Mouse (Mus musculus): ENCODE results near the gene Galns. TPM values are rescaled to one million over a fixed set of nuclear protein-coding genes. Genes with fewer than 3 reads are reported as not detected.

Gene Galns
- polyA plus RNA-seq, 1 experiment from 2014 or later, result 8.2 TPM

DNA sequence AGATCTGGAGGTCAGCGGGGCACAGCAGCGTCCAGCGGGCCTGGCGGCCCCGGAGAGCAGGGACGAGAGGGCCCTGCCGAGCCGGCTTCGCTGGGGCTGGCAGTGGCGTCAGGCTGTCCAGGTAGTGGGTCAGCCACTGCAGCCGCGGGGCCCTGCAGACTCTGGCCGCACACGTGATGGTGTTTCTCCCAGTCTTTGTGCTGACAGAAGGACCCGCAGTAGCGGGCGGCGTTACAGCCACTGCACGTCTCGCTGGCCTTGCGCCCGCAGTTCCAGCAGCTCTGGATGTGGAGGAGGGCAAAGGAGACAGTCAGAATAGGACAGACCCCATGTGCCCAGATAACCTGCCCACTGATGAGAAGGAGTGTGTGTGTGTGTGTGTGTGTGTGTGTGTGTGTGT is 19.4 kb upstream of the Galns start:
- no peaks in the 10 kb centered on the region for H3K36me3 ChIP-seq (ENCODE audit: control insufficient read depth, insufficient read depth, low read length)
- H3K9ac ChIP-seq (ENCODE audit: low read length), result no peak overlapping the region
- H3K9me3 ChIP-seq (ENCODE audit: control insufficient read depth, low read length), result no peaks in the 10 kb centered on the region
- 59% methylated on average over 22 of the region's 22 CpGs for WGBS
- H3K27me3 ChIP-seq (ENCODE audit: control insufficient read depth, insufficient read depth, low read length), result no peaks in the 10 kb centered on the region
- ATAC-seq (ENCODE audit: low FRiP score, low TSS enrichment), result no peak
- no peak overlapping the region for H3K4me3 ChIP-seq (ENCODE audit: low read depth, low read length)
- H3K4me2 ChIP-seq (replicated peaks; ENCODE audit: low read depth), result no peak overlapping the region
- no peak for DNase-seq (ENCODE audit: low spot score)
- no peaks in the 10 kb centered on the region for H3K4me1 ChIP-seq (replicated peaks; ENCODE audit: control insufficient read depth, insufficient read depth)
- no peak overlapping the region for H3K27ac ChIP-seq (replicated peaks)
- TF ChIP-seq EP300 (optimal IDR thresholded peaks at IDR 0.05) (no peak), CTCF (IDR thresholded peaks at IDR 0.05; ENCODE audit: low read depth) (no peak)

DNA sequence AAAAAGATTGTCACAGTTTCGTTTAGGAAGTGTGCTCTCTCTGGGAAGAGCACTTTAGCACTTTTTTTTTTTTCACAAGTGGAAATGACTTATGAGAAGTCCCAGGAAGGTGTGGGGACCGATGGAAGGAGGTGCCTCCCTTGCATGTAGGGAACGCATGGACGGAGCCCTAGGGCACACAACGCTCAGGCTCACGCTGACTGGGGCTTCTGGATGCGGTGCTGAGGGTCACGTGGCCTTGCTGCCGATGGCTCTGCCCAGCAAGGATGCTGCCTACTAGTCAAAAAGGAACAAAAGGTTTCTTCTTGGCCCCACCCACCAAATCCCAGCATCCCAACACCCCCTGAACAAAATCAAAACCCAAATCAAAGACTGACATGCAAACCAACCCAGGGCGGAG is 18.1 kb upstream of the Galns start:
- 60% methylated on average over 10 of the region's 10 CpGs for WGBS
- TF ChIP-seq EP300 (optimal IDR thresholded peaks at IDR 0.05), result no peak
- TF ChIP-seq CTCF (IDR thresholded peaks at IDR 0.05; ENCODE audit: low read depth), result no peak

DNA sequence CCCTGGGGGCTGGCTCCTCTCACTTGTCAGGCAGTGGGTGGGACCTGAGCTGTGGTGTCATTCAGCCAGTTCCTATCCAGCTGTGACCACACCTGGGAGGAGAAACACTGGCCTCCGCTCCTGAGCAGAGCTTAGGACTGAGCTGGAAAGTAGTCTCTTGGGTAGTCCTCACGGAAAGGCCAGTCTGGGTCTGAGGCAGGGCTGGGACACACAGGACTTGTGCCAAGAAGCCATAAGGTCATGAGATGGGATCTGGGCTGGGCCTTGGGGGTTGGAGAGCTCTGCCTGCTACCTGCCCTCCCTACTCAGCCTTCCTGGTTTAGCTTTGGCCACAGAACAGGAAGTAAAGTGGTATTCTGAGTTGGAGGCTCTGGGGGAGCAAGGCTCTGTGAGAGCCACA is 15.6 kb upstream of the Galns start:
- no peak overlapping the region for H3K4me2 ChIP-seq (replicated peaks; ENCODE audit: low read depth)
- ATAC-seq (ENCODE audit: low FRiP score, low TSS enrichment), result no peak
- no peaks in the 10 kb centered on the region for H3K9me3 ChIP-seq (ENCODE audit: control insufficient read depth, low read length)
- TF ChIP-seq EP300 (optimal IDR thresholded peaks at IDR 0.05), result no peak
- WGBS, result 69% methylated on average over 2 of the region's 2 CpGs
- H3K9ac ChIP-seq (ENCODE audit: low read length), result no peak overlapping the region
- no peaks in the 10 kb centered on the region for H3K36me3 ChIP-seq (ENCODE audit: control insufficient read depth, insufficient read depth, low read length)
- no peak overlapping the region for H3K27ac ChIP-seq (replicated peaks)
- H3K4me3 ChIP-seq (ENCODE audit: low read depth, low read length), result no peak overlapping the region
- H3K27me3 ChIP-seq (ENCODE audit: control insufficient read depth, insufficient read depth, low read length), result no peaks in the 10 kb centered on the region
- H3K4me1 ChIP-seq (replicated peaks; ENCODE audit: control insufficient read depth, insufficient read depth), result no peaks in the 10 kb centered on the region
- DNase-seq (ENCODE audit: low spot score), result no peak

More for the DNA sequence above, 18.1 kb upstream of the Galns start:
- Histone ChIP-seq H3K4me2 (replicated peaks; ENCODE audit: low read depth) (no peak overlapping the region), H3K27me3 (ENCODE audit: control insufficient read depth, insufficient read depth, low read length) (no peaks in the 10 kb centered on the region), H3K4me3 (ENCODE audit: low read depth, low read length) (no peak overlapping the region), H3K27ac (replicated peaks) (no peak overlapping the region), H3K9ac (ENCODE audit: low read length) (no peak overlapping the region), H3K36me3 (ENCODE audit: control insufficient read depth, insufficient read depth, low read length) (no peaks in the 10 kb centered on the region), H3K4me1 (replicated peaks; ENCODE audit: control insufficient read depth, insufficient read depth) (no peaks in the 10 kb centered on the region), H3K9me3 (ENCODE audit: control insufficient read depth, low read length) (no peaks in the 10 kb centered on the region)
- DNase-seq (ENCODE audit: low spot score), result no peak
- no peak for ATAC-seq (ENCODE audit: low FRiP score, low TSS enrichment)

GRCm38 (mm10) chr8:122625811-122626210 is 14.5 kb upstream of the Galns start:
- Histone ChIP-seq H3K27me3 (ENCODE audit: control insufficient read depth, insufficient read depth, low read length) (no peaks in the 10 kb centered on the region), H3K9me3 (ENCODE audit: control insufficient read depth, low read length) (no peaks in the 10 kb centered on the region), H3K4me3 (ENCODE audit: low read depth, low read length) (no peak overlapping the region), H3K36me3 (ENCODE audit: control insufficient read depth, insufficient read depth, low read length) (no peaks in the 10 kb centered on the region), H3K4me1 (replicated peaks; ENCODE audit: control insufficient read depth, insufficient read depth) (no peaks in the 10 kb centered on the region), H3K9ac (ENCODE audit: low read length) (no peak overlapping the region), H3K27ac (replicated peaks) (no peak overlapping the region), H3K4me2 (replicated peaks; ENCODE audit: low read depth) (no peak overlapping the region)
- no peak for TF ChIP-seq EP300 (optimal IDR thresholded peaks at IDR 0.05)
- TF ChIP-seq CTCF (IDR thresholded peaks at IDR 0.05; ENCODE audit: low read depth), result no peak
- DNase-seq (ENCODE audit: low spot score), result no peak
- ATAC-seq (ENCODE audit: low FRiP score, low TSS enrichment), result no peak
- WGBS, result 75% methylated on average over 9 of the region's 9 CpGs

- Histone ChIP-seq H3K9ac (ENCODE audit: low read length) (no peak overlapping the region), H3K4me1 (replicated peaks; ENCODE audit: control insufficient read depth, insufficient read depth) (no peaks in the 10 kb centered on the region), H3K9me3 (ENCODE audit: control insufficient read depth, low read length) (no peaks in the 10 kb centered on the region), H3K4me3 (ENCODE audit: low read depth, low read length) (no peak overlapping the region), H3K27me3 (ENCODE audit: control insufficient read depth, insufficient read depth, low read length) (no peaks in the 10 kb centered on the region), H3K36me3 (ENCODE audit: control insufficient read depth, insufficient read depth, low read length) (no peaks in the 10 kb centered on the region), H3K27ac (replicated peaks) (no peak overlapping the region), H3K4me2 (replicated peaks; ENCODE audit: low read depth) (no peak overlapping the region)
- TF ChIP-seq EP300 (optimal IDR thresholded peaks at IDR 0.05), result no peak
- TF ChIP-seq CTCF (IDR thresholded peaks at IDR 0.05; ENCODE audit: low read depth), result peak; percentile 36
- ATAC-seq (ENCODE audit: low FRiP score, low TSS enrichment) (no peak), DNase-seq (ENCODE audit: low spot score) (no peak)
- WGBS, result 69% methylated on average over 5 of the region's 5 CpGs
Observed at GRCm38 (mm10) chr8:122624653-122625052, 13.4 kb upstream of the Galns start.

GRCm38 (mm10) chr8:122623844-122624642 is 12.8 kb upstream of the Galns start:
- H3K9me3 ChIP-seq (ENCODE audit: control insufficient read depth, low read length), result no peaks in the 10 kb centered on the region
- no peak overlapping the region for H3K4me3 ChIP-seq (ENCODE audit: low read depth, low read length)
- no peak for TF ChIP-seq CTCF (IDR thresholded peaks at IDR 0.05; ENCODE audit: low read depth)
- H3K27ac ChIP-seq (replicated peaks), result no peak overlapping the region
- H3K9ac ChIP-seq (ENCODE audit: low read length), result no peak overlapping the region
- DNase-seq (ENCODE audit: low spot score), result no peak
- no peaks in the 10 kb centered on the region for H3K27me3 ChIP-seq (ENCODE audit: control insufficient read depth, insufficient read depth, low read length)
- no peak for ATAC-seq (ENCODE audit: low FRiP score, low TSS enrichment)
- H3K4me1 ChIP-seq (replicated peaks; ENCODE audit: control insufficient read depth, insufficient read depth), result no peaks in the 10 kb centered on the region
- 89% methylated on average over 17 of the region's 17 CpGs for WGBS
- no peaks in the 10 kb centered on the region for H3K36me3 ChIP-seq (ENCODE audit: control insufficient read depth, insufficient read depth, low read length)
- H3K4me2 ChIP-seq (replicated peaks; ENCODE audit: low read depth), result no peak overlapping the region
